Mouse (Mus musculus): ENCODE data around the gene D10Wsu102e.

- TF ChIP-seq CTCF (IDR thresholded peaks at IDR 0.05) (no peak), EP300 (IDR thresholded peaks at IDR 0.05) (no peak)
Observed at GRCm38 (mm10) chr10:83513736-83514135, 153.7 kb downstream of the D10Wsu102e start.

Data from lung, postnatal 0 days (tissue).